Mouse (Mus musculus) macrophage (primary cell): Measurements from ENCODE around the gene Gm49337. TPM values are rescaled to one million over a fixed set of nuclear protein-coding genes. Genes with fewer than 3 reads are reported as not detected.

Experiments
- H3K27ac ChIP-seq: fragments of 350-480 bp; formaldehyde crosslinking; 2 replicates; pipeline ENCODE4 v1.9.0; 2021
- H3K36me3 ChIP-seq: fragments of 350-480 bp; formaldehyde crosslinking; 2 replicates; pipeline ENCODE4 v1.9.0; 2021; ENCODE audit errors: inconsistent target
- H3K4me3 ChIP-seq: fragments of 350-480 bp; formaldehyde crosslinking; 2 replicates; pipeline ENCODE4 v1.9.0; 2021; ENCODE audit errors: inconsistent target
- H3K79me2 ChIP-seq: fragments of 350-480 bp; formaldehyde crosslinking; 2 replicates; pipeline ENCODE4 v1.9.0; 2021; ENCODE audit errors: inconsistent target
- WGBS: methylation state at CpG from one replicate; pipeline ENCODE4 v1.1.7; 2026; ENCODE audit warnings: inconsistent platforms; ENCODE audit not compliant: missing documents; 5-methylcytosine and 5-hydroxymethylcytosine counted together
- polyA plus RNA-seq: library from polyadenylated mRNA; stranded (reverse); fragments of 250-400 nt; gene quantifications from 3 replicates; pipeline ENCODE4 v1.2.4, GENCODE M21; 2018; ENCODE audit warnings: inconsistent platforms

Gene Gm49337
- polyA plus RNA-seq, 1 experiment from 2014 or later: not detected

DNA sequence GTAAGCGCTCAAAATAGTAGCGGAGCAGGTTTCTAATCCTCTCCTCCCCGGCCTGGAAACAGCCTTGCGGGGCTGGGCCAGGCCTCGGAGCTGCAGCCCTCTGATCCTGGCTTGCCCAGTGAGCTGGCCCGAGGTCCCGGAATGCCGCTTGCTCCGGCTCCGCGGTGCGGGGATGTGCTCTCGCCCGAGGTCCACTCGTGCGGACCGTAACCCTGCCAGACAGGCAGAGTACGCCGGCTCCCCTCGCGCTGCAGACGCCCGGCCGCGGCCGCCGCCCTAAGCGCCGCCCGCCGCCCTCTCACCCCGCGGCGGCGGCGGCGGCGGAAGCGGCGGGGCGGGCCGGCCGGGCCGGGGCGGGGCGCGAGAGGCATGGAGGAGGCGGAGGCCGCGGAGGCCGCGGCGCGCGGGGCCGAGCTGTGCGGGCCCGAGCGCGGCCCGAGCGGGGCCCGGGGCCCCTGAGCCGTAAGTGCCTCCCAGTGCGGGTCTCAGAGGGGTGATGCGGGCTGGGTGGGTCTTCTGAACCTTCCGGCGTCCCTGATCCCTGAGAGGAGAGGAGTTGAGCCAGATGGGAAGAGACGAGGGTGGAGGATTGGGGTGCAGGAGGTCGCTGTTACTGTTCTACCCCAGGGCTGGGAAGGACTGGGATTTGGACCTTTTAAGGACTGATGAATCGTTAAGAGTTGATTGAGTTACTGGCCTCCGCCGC lies 22.9 kb upstream of the Gm49337 start:
- H3K79me2 ChIP-seq: peaks cover 7% of the 10 kb centered on the region; the same call in 1 of the 2 replicates
- peak overlapping the region; percentile 80 for H3K4me3 ChIP-seq
- peaks cover 32% of the 10 kb centered on the region for H3K36me3 ChIP-seq
- H3K27ac ChIP-seq: peak overlapping the region; percentile 46
- under 1% methylated on average over 73 of the region's 73 CpGs for WGBS

DNA sequence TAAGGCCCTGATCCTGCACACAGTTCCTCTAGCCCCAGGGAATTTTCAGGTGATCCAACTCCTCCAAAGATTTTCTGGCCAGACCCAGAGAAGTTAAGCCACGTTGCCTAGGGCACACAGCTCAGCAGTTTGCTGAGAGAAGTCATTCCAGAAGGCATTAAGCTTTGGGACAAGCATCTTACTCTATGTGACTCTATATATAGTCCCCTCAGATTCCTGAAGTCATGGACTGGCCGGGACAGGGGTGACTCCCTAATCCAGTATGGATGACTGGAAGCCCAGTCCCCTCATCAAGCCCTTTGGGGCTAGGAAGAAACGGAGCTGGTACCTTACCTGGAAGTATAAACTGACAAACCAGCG lies 22.3 kb upstream of the Gm49337 start:
- Histone ChIP-seq H3K36me3 (peaks cover 37% of the 10 kb centered on the region), H3K79me2 (peaks cover 7% of the 10 kb centered on the region; the same call in 1 of the 2 replicates), H3K27ac (peak overlapping the region; percentile 38), H3K4me3 (peak overlapping the region; percentile 80)
- WGBS: 50% methylated on average over 4 of the region's 4 CpGs

DNA sequence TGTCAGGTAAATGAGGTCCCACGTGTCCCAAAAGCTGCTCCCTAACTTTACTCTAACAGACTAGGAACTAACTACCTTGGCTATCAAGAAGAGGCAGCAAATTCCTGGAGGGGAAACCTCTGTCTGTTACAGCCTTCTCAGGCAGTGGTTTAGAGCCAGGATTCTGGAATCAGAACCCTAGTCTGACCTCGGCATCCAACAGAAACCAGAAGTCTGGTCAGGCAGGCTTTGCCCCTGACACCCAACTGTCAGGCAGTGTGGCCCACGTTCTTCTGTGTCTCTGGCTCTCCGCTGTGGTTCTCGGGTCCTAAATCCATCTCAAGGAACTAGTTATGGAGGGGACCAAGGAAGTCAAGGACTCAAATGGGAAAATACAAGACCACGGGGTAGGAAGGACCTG lies 21.9 kb upstream of the Gm49337 start, which contains the start of gene Lurap1:
Gene Lurap1, minus strand, starts transcription at position 101 of the 400 bp plus-strand sequence.
- peak within 1 kb of the TSS; percentile 80 for H3K4me3 ChIP-seq
- H3K79me2 ChIP-seq: peaks cover 7% of the 10 kb centered on the region; the same call in 1 of the 2 replicates
- H3K27ac ChIP-seq: peak within 1 kb of the TSS; percentile 46
- WGBS: 75% methylated on average over 6 of the region's 6 CpGs
- H3K36me3 ChIP-seq: peaks cover 39% of the 10 kb centered on the region

DNA sequence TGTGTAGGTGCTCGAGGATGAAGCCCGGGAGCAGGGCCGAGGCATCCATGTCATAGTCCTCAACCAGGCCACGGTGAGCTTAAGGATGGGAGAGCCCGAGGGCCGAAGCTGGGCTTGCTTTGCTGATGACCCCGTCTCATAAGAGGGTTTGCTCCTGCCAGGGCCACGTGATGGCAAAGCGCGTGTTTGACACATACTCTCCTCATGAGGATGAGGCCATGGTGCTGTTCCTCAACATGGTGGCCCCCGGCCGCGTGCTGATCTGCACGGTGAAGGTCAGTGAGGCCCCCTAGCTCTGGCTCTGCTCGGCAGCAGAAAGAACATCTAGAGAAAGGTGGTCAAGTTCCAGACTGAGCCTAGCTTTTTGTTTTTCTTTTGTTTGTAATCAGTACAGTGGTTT lies 20.5 kb upstream of the Gm49337 start:
- WGBS: 96% methylated on average over 15 of the region's 15 CpGs
- Histone ChIP-seq H3K4me3 (no peak overlapping the region), H3K79me2 (peaks cover 7% of the 10 kb centered on the region; the same call in 1 of the 2 replicates), H3K27ac (no peak overlapping the region), H3K36me3 (peaks cover 52% of the 10 kb centered on the region)

GRCm38 (mm10) chr4:116157882-116158281 lies 15.3 kb upstream of the Gm49337 start:
- H3K27ac ChIP-seq: no peak overlapping the region
- no peak overlapping the region for H3K4me3 ChIP-seq
- no peaks in the 10 kb centered on the region for H3K79me2 ChIP-seq
- H3K36me3 ChIP-seq: peaks cover 61% of the 10 kb centered on the region
- WGBS: 95% methylated on average over 2 of the region's 2 CpGs

DNA sequence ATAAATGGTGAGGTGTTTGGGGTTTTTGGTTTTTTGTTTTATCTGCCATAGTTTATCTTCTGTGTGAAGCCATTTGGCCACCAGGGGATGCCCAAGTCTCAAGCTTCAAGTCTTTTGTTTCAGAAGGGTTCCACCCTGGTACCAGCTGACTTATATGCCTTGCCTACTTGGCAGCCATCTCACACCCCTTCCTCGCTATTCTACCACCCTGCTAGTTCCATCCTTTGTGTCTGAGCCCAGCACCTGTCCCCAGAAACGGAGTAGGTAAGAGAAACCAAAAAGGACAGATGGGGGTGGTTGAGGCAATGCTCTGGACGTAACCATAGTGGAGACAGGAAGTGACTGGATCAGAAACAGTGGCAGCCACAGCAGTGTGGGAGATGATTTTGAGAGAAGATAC lies 13.3 kb upstream of the Gm49337 start:
- WGBS: 84% methylated on average over 3 of the region's 3 CpGs
- no peak overlapping the region for H3K27ac ChIP-seq
- H3K36me3 ChIP-seq: peaks cover 41% of the 10 kb centered on the region
- no peak overlapping the region for H3K4me3 ChIP-seq
- H3K79me2 ChIP-seq: no peaks in the 10 kb centered on the region

GRCm38 (mm10) chr4:116160769-116161168 lies 12.4 kb upstream of the Gm49337 start:
- no peak overlapping the region for H3K27ac ChIP-seq
- peaks cover 33% of the 10 kb centered on the region for H3K36me3 ChIP-seq
- WGBS: 94% methylated on average over 3 of the region's 3 CpGs
- H3K4me3 ChIP-seq: no peak overlapping the region
- no peaks in the 10 kb centered on the region for H3K79me2 ChIP-seq

DNA sequence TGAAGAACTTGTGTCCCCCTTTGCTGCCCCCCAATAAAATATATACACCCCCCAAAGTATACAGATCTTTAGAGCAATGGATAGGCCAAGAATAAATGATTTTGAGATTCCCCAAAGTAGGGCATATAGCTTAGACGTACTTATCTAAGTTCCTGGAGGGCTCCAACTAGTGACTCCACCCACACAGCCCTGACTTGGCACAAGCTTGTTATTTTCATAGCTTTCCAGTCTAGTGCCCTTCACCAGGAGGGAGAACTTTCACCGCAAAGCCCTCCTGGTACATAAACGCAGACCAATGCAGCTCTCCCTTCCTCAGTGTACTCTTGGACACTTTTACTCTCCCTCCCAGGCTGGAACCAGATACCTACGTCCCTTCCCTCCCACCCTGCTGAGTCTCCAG lies 11.0 kb upstream of the Gm49337 start:
- peaks cover 21% of the 10 kb centered on the region for H3K36me3 ChIP-seq
- H3K4me3 ChIP-seq: no peak overlapping the region
- 82% methylated on average over 4 of the region's 4 CpGs for WGBS

DNA sequence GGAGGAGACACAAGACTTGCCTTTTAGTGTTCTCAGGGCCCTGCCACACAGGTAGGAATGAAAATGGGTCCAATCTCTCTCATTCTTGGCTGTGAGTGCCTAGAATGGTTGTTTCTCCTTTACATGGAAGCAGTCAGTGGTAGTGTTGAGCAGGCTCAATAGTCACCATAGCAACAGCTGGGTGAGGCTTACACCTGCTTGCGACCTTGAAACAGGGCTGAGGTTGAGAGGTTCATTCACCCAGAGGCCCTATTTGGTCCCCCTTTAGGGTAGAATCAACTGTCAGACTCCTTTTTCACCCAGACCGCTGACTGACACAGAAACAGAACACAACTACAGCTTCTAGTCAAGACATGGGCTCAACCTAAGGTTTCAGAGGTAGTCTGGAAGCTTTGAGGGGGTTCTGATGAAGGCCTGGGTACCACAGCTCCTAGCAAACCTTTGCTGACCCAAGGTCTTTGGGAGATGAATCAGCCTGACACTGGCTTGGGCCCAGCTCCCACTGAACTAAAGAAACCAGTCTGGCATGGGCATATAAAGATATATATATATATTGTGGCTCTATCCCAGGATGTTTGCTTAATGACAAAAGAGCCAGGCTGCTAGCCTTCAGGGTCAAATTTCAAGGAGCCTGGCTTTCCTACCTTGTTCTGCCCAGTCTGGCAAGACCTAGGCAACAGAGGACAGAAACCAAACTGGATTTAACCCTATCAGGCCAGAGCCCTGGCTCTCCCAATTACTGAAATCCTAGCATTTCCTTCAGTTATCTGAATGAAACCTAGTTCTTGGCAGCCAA lies 8.2 kb upstream of the Gm49337 start:
- Histone ChIP-seq H3K36me3 (no peaks in the 10 kb centered on the region), H3K4me3 (no peak overlapping the region), H3K27ac (no peak overlapping the region), H3K79me2 (no peaks in the 10 kb centered on the region)
- WGBS: 100% methylated on average over 2 of the region's 2 CpGs

More for the DNA sequence above, 11.0 kb upstream of the Gm49337 start:
- H3K79me2 ChIP-seq: no peaks in the 10 kb centered on the region
- no peak overlapping the region for H3K27ac ChIP-seq

DNA sequence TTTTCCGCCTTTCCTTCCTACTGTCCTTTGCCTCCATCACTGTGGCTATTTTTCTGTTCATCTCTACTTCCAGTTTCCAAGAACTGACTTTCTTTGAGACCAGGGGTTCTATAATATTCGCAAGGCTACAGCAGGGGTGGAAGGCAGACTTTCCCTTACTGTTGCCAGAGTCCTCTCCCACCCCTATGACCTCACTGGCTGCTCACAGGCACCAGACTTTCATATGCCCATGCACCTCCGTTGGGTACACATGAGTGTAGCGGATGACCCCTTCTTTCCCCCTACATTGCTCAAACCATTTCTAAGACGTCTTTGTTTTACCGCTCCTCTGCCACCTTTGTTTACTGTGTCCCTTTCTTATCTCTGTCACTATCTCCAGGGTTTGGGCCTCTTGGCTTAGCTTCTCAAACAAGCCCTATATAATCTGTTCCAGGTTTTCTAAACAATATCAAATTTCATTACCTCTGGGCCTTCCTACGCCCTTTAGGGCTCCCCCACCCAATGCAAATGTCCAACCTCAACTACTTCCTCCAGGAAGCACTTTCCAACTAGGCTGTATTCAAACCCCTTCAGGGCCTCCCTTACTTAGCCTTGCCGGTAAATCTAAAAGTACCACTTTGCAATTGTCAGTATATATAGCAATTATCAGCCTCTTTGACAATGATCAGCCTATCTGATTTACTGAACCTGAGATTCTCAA lies 7.3 kb upstream of the Gm49337 start:
- 68% methylated on average over 8 of the region's 8 CpGs for WGBS
- Histone ChIP-seq H3K27ac (no peak overlapping the region), H3K36me3 (no peaks in the 10 kb centered on the region), H3K79me2 (no peaks in the 10 kb centered on the region), H3K4me3 (no peak overlapping the region)

- Histone ChIP-seq H3K36me3 (no peaks in the 10 kb centered on the region), H3K27ac (no peak within 1 kb of the TSS), H3K4me3 (no peak within 1 kb of the TSS), H3K79me2 (no peaks in the 10 kb centered on the region)
- 42% methylated on average over 7 of the region's 7 CpGs for WGBS
Measured at GRCm38 (mm10) chr4:116167404-116167803, 5.8 kb upstream of the Gm49337 start, which contains the start of gene Tspan1. TSS of gene Tspan1 (minus strand) at chr4:116167601.

DNA sequence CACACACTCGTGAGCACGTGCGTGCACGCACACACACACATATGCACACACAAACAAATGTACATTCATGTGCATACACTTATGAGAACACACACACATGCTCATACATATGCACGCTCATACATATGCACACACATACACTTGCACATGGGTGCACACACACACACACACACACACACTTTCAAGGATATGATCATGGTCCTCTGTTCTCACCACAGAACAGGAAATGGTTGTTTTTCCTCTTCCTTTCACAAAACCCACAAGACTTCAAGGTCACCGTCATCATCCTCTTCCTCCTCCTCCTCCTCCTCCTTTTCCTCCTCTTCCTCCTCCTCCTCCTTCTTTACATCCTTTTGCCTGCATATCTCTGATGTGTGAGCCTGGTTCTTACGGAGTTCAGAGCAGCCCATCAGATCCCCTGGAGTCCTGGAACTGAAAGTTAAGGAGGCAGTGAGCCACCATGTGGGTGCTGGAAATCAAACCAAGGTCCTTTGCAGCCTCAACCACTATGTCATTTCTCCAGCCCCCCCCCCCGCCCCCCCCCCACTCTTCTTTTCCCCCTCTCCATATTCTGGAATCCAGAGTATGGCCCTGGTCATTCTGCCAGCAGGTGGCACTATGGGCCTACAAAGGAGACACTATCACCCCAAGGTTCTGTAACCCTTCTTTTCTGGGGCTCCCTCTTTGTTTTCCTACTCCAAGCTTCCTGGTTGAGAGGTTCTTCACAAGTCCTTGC lies 4.4 kb upstream of the Gm49337 start:
- H3K27ac ChIP-seq: no peak overlapping the region
- H3K4me3 ChIP-seq: no peak overlapping the region
- no peaks in the 10 kb centered on the region for H3K79me2 ChIP-seq
- no peaks in the 10 kb centered on the region for H3K36me3 ChIP-seq
- WGBS: 75% methylated on average over 6 of the region's 8 CpGs

- Histone ChIP-seq H3K4me3 (no peak overlapping the region), H3K36me3 (no peaks in the 10 kb centered on the region), H3K27ac (no peak overlapping the region), H3K79me2 (no peaks in the 10 kb centered on the region)
- WGBS: 67% methylated on average over 3 of the region's 3 CpGs
Measured at GRCm38 (mm10) chr4:116169353-116169672, 3.9 kb upstream of the Gm49337 start.

GRCm38 (mm10) chr4:116173752-116174151 lies 568 bp downstream of the Gm49337 start:
- WGBS: 98% methylated on average over 4 of the region's 4 CpGs
- Histone ChIP-seq H3K36me3 (no peaks in the 10 kb centered on the region), H3K4me3 (no peak overlapping the region), H3K27ac (no peak overlapping the region), H3K79me2 (no peaks in the 10 kb centered on the region)
